Mouse (Mus musculus) embryonic facial prominence, embryonic 14.5 days (tissue): ENCODE results near the gene Tpst2. TPM values are rescaled to one million over a fixed set of nuclear protein-coding genes. Genes with fewer than 3 reads are reported as not detected.
A peak's percentile ranks its signal among the peaks of the same experiment; 100 is the strongest.

Source experiments
- ATAC-seq: fragments of 200-750 bp; cut with Nextera tagmentation; 2 replicates; pipeline ENCODE4 v1.8.0; 2017; ENCODE audit warnings: low read depth, moderate number of reproducible peaks, moderate TSS enrichment
- DNase-seq: peaks from one replicate; pipeline ENCODE4 v3.0.0-alpha.2; 2015; ENCODE audit warnings: low spot score
- H3K27ac ChIP-seq: fragments of 300-500 bp; sonication (generic); replicated peaks from 2 replicates; pipeline ENCODE4 v1.5.1; 2014; ENCODE audit warnings: low read depth, mild to moderate bottlenecking, low read length, moderate library complexity
- H3K27me3 ChIP-seq: fragments of 300-500 bp; sonication (generic); replicated peaks from 2 replicates; pipeline ENCODE4 v1.6.1; 2014; ENCODE audit warnings: low read length; ENCODE audit not compliant: control insufficient read depth, insufficient read depth
- H3K36me3 ChIP-seq: fragments of 300-500 bp; sonication (generic); 2 replicates; pipeline ENCODE4 v1.6.1; 2014; ENCODE audit warnings: low read length, mixed read lengths; ENCODE audit not compliant: control insufficient read depth, insufficient read depth
- H3K4me1 ChIP-seq: fragments of 300-500 bp; sonication (generic); 2 replicates; pipeline ENCODE4 v1.6.1; 2014; ENCODE audit warnings: antibody characterized with exemption, low read length; ENCODE audit not compliant: control insufficient read depth, insufficient read depth
- H3K4me2 ChIP-seq: fragments of 300-500 bp; sonication (generic); 2 replicates; pipeline ENCODE4 v1.6.1; 2014; ENCODE audit warnings: low read depth, mild to moderate bottlenecking, low read length, moderate library complexity, mixed read lengths
- H3K4me3 ChIP-seq: fragments of 300-500 bp; sonication (generic); 2 replicates; pipeline ENCODE4 v1.5.1; 2014; ENCODE audit warnings: low read depth, mild to moderate bottlenecking, low read length
- H3K9ac ChIP-seq: fragments of 300-500 bp; sonication (generic); 2 replicates; pipeline ENCODE4 v1.6.1; 2014; ENCODE audit warnings: low read depth, mild to moderate bottlenecking, low read length, moderate library complexity, mixed read lengths
- H3K9me3 ChIP-seq: fragments of 300-500 bp; sonication (generic); 2 replicates; pipeline ENCODE4 v1.6.1; 2016; ENCODE audit warnings: low read length; ENCODE audit not compliant: control insufficient read depth
- WGBS: fragments of 180-500 bp; shearing (Covaris S2); extraction: QIAGEN DNeasy Blood & Tissue Kit; methylation state at CpG from one replicate; pipeline ENCODE4 v1.1.7; 2014; 5-methylcytosine and 5-hydroxymethylcytosine counted together
- polyA plus RNA-seq: library from polyadenylated mRNA; unstranded; fragments of >200 nt; fragmentation: Nextera tagmentation; extraction: Ambion mirVana; gene quantifications from 2 replicates; pipeline ENCODE4 v1.2.1, GENCODE M21; 2014

The Tpst2 gene
- polyA plus RNA-seq, 1 experiment from 2014 or later, result 46.9 TPM

DNA sequence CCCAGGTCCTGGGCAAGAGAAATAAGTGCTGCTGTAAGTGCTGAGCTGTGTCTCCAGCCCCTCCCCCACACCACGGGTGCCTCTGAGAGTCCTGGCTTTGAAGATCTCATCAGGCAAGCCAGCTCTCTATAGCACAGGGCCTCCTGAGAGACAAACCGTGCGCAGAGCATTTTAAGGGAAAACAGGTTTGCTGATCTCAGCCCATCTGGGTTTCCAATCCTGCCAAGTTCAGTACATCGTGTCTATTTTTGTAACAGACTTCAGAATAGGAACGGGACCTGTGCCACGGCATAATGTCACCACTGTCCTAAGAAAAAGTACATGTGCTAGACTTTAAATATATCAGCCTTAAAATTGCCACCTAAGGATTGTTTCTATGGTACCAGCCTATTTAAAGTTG, 44.4 kb downstream of the Tpst2 start:
- no peak overlapping the region for H3K4me3 ChIP-seq
- no peaks in the 10 kb centered on the region for H3K9me3 ChIP-seq
- DNase-seq (peak; percentile 30), ATAC-seq (no peak)
- peaks cover 8% of the 10 kb centered on the region for H3K4me1 ChIP-seq
- H3K9ac ChIP-seq, result no peak overlapping the region
- no peak overlapping the region for H3K27ac ChIP-seq
- no peak overlapping the region for H3K4me2 ChIP-seq
- H3K36me3 ChIP-seq, result peaks cover 5% of the 10 kb centered on the region; the same call in 1 of the 2 replicates
- 65% methylated on average over 6 of the region's 6 CpGs for WGBS
- H3K27me3 ChIP-seq, result no peaks in the 10 kb centered on the region

DNA sequence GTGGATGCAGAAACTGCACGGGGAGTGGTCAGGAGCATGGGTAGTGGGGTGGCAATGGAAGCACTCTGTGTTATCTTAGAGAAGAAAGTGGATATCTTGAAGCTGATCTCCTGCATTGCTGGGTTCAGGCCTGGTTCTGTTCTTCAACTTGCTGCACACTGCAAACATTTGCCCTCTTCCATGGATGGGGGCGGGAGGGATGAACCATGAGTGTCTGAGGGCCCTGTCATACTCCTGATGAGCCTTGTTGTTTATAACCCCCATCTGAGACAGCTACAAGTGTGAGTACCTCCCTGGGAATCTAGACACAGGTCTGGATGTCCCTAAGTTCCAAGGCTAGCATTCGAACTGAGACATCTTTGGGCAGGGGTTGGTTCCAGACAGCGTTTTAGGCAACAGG, 44.9 kb downstream of the Tpst2 start:
- Histone ChIP-seq H3K4me3 (no peak overlapping the region), H3K9ac (no peak overlapping the region), H3K27ac (no peak overlapping the region), H3K36me3 (peaks cover under 1% of the 10 kb centered on the region; the same call in 1 of the 2 replicates), H3K4me2 (no peak overlapping the region), H3K9me3 (no peaks in the 10 kb centered on the region), H3K27me3 (no peaks in the 10 kb centered on the region), H3K4me1 (peaks cover 8% of the 10 kb centered on the region)
- ATAC-seq (no peak), DNase-seq (no peak)
- WGBS, result 78% methylated on average over 4 of the region's 4 CpGs

DNA sequence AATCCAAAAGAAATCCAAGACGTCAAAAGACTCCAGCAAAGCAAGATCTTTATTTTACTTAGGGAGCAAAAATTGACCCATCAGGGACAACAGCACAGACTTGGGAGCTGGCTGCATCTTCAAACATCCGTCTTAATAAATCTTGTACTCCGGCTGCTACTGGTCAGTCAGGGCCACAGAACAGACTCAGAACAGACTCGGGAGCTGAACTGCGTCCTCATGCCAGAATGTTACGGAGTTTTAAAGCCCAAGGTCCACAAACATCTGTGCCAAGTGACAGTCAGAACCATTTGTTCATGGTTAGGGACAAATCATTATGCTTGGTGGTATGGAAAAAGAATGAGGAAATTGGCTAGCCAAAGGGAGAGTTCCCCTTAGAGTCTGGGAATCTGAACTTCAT, 46.8 kb downstream of the Tpst2 start:
- Histone ChIP-seq H3K36me3 (peaks cover 8% of the 10 kb centered on the region), H3K9ac (no peak overlapping the region), H3K4me3 (no peak overlapping the region), H3K4me1 (peaks cover 13% of the 10 kb centered on the region), H3K4me2 (no peak overlapping the region), H3K9me3 (no peaks in the 10 kb centered on the region), H3K27ac (no peak overlapping the region), H3K27me3 (no peaks in the 10 kb centered on the region)
- WGBS, result 82% methylated on average over 6 of the region's 6 CpGs
- DNase-seq (no peak), ATAC-seq (no peak)

DNA sequence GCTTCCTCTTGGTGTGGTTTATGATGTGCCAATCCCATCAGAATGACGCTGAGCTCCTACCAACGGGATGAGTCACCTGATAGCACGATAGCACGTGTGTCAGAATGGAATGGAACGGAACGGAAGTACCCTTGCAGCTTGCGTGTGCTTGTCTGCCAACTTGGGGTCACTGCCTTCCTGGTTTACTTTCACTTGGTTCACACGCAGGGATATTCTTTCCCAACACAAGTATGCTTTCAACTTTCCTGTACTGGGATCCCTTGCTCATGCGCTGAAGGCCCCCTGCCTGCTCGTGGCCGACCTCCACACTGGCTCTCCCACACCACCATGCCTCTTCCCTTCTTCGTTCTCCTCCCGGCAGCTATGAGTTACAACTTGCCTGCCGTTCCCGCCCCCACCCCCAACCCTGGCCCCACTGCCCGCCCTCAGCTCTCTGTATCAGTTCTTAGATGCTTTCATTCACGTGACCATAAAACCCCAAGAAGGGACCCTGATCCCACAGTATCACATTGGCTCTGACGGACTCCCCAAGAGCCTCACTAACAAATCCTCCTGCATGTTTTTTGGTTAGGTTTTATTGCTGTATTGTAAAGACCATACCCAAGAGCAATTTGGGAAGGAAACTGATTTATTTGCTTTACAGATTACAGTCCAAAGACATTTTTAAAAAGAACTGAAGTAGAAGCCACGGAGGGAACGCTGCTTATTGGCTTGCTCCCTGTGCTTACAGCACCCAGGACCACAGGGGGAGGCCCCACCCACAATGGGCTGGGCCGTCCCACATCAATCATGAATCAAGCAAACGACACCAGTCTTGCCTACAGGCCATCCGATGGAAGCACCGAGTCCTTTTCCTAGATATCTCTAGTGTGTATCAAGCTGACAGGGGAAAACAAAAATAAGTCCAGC, 48.4 kb downstream of the Tpst2 start:
- H3K4me2 ChIP-seq, result peak overlapping the region; percentile 78
- H3K27me3 ChIP-seq, result no peaks in the 10 kb centered on the region
- peaks cover 13% of the 10 kb centered on the region for H3K4me1 ChIP-seq
- peak overlapping the region; percentile 25 for H3K27ac ChIP-seq
- peak overlapping the region; percentile 91; the same call in 1 of the 2 replicates for H3K4me3 ChIP-seq
- DNase-seq, result peak; percentile 70
- H3K9me3 ChIP-seq, result no peaks in the 10 kb centered on the region
- H3K36me3 ChIP-seq, result peaks cover 18% of the 10 kb centered on the region
- no peak overlapping the region; the same call in 1 of the 2 replicates for H3K9ac ChIP-seq
- no peak for ATAC-seq
- WGBS, result 26% methylated on average over 24 of the region's 24 CpGs

DNA sequence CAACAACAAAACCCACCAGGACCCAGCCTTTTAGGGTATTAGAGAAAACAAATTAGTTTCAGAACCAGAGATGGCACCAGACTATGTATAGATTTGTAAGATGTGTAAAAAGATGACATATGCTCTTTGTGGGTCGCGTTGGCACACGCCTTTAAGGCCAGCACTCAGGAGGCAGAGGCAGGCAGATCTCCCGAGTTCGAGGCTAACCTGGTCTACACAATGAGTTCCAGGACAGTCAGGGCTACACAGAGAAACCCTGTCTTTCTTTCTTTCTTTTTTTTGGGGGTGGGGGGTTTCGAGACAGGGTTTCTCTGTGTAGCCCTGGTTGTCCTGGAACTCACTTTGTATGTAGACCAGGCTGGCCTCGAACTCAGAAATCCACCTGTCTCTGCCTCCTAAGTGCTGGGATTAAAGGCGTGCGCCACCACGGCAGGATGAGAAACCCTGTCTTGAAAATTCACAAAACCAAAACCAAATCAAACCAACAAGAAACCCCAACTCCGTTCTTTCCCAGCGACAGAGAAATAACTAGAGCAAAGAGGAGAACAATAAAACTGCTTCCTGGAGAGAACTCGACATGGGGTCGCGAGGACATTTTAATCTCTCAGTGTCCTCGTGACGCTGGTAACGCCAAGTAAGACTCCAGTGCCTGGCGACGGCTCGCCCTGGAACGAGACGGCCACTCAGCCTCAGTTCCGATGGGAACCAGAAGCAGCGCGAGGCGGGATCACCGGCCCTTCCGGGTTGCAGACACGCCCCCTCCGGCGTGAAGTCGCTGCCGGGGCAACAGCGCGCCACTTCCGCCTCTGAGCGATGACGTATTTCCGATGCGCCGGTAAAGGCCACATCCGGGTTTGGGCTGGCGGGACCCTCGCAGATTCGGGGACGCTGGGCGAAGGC, 49.3 kb downstream of the Tpst2 start, which contains the start of gene Tfip11:
TSS of gene Tfip11 (plus strand) at position 813 of the 900 bp plus-strand sequence.
- peak; percentile 89 for ATAC-seq
- 9% methylated on average over 47 of the region's 48 CpGs for WGBS
- H3K9me3 ChIP-seq, result no peaks in the 10 kb centered on the region
- peak within 1 kb of the TSS; percentile 78 for H3K27ac ChIP-seq
- peaks cover 26% of the 10 kb centered on the region for H3K36me3 ChIP-seq
- H3K4me3 ChIP-seq, result peak within 1 kb of the TSS; percentile 91
- H3K4me1 ChIP-seq, result peaks cover 13% of the 10 kb centered on the region
- DNase-seq, result peak; percentile 96
- no peaks in the 10 kb centered on the region for H3K27me3 ChIP-seq
- H3K9ac ChIP-seq, result peak within 1 kb of the TSS; percentile 76
- H3K4me2 ChIP-seq, result peak within 1 kb of the TSS; percentile 78

DNA sequence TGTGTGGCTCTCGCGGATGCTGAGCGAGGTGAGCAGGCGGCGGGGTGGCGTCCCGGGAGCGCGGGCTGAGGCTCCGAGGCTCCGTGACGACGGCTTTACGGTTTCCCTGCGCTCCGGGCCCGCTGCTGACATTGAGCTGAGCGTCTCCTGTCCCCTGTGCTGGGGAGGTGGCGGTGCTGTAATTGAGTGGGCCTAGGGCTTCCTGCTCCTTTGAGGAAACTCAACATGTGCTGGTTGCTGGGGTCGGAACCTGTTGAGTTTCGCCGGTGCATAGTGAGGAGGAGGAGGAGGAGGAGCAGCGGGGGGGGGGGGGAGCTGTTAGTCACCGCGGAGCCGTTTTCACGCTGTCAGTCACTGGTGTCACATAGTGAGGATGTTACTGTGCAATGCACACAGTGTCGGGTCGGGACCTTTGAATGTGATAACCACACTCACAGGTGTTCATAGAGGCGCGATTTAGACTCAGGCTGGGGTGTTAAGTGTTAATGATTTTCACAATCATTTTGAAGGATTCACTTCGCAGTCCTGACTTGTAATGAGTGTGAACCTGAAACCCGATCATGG, 50.0 kb downstream of the Tpst2 start:
- Histone ChIP-seq H3K27me3 (no peaks in the 10 kb centered on the region), H3K4me3 (peak overlapping the region; percentile 91), H3K9me3 (no peaks in the 10 kb centered on the region), H3K9ac (peak overlapping the region; percentile 76), H3K4me1 (peaks cover 13% of the 10 kb centered on the region), H3K27ac (peak overlapping the region; percentile 78; the same call in 1 of the 2 replicates), H3K4me2 (peak overlapping the region; percentile 78), H3K36me3 (peaks cover 34% of the 10 kb centered on the region)
- under 1% methylated on average over 31 of the region's 33 CpGs for WGBS
- peak; percentile 34 for ATAC-seq
- no peak for DNase-seq

DNA sequence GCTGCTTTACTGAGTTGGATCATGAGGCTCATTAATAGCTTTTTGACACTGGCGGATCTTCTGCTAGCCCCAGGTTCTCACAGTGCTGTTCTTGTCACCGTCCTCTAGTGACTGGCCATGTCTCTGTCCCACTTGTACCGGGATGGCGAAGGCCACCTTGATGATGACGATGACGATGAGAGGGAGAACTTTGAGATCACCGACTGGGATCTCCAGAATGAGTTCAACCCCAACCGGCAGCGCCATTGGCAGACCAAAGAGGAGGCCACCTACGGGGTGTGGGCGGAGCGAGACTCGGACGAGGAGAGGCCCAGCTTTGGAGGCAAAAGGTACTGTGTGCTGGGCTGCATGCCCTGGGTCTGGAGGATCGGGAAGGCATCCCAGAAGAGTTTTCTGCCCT, 51.4 kb downstream of the Tpst2 start:
- Histone ChIP-seq H3K36me3 (peaks cover 47% of the 10 kb centered on the region), H3K4me2 (no peak overlapping the region), H3K4me3 (no peak overlapping the region), H3K4me1 (peaks cover 13% of the 10 kb centered on the region), H3K27me3 (no peaks in the 10 kb centered on the region), H3K9me3 (no peaks in the 10 kb centered on the region), H3K27ac (no peak overlapping the region), H3K9ac (no peak overlapping the region)
- ATAC-seq, result no peak
- WGBS, result 90% methylated on average over 15 of the region's 15 CpGs
- DNase-seq, result no peak
